Comparison of ENCODE assay signal across 15 mouse cellular contexts in genomic region chr17:12127056-12127455, GRCm38 (mm10).
"Had no signal": no experiment of that assay in that cellular context is flagged by ENCODE, and none has a peak within 500 bp of the region (broad histone marks: within the 10 kb centered on the region; RNA-seq: fewer than 3 reads in every experiment).

No protein-coding gene starts in this region.

- DNase-seq: kidney, adult 2 months; kidney, postnatal 25 days; layer of hippocampus, adult 9-11 months; liver; liver, postnatal 0 days; lung, postnatal 4 days; midbrain, embryonic 14.5 days; thymus, postnatal 25 days had no signal

- H3K4me3 ChIP-seq: layer of hippocampus, adult 2 months; limb, embryonic 10.5 days; limb, embryonic 13.5 days had no signal

- ATAC-seq: intestine, postnatal 0 days; liver, postnatal 0 days had no signal

- H3K9me3 ChIP-seq: limb, embryonic 10.5 days; limb, embryonic 13.5 days had no signal

- H3K27me3 ChIP-seq: limb, embryonic 13.5 days had no signal

- H3K4me2 ChIP-seq: limb, embryonic 13.5 days; midbrain, embryonic 11.5 days had no signal

- H3K27ac ChIP-seq: kidney, postnatal 0 days; layer of hippocampus, adult 2 months; limb, embryonic 10.5 days; limb, embryonic 13.5 days; liver, embryonic 14.5 days had no signal

- H3K9ac ChIP-seq: limb, embryonic 13.5 days; liver, embryonic 14.5 days; liver, postnatal 0 days had no signal
